ENCODE assay signal across 1 mouse cellular context in the genomic region with DNA sequence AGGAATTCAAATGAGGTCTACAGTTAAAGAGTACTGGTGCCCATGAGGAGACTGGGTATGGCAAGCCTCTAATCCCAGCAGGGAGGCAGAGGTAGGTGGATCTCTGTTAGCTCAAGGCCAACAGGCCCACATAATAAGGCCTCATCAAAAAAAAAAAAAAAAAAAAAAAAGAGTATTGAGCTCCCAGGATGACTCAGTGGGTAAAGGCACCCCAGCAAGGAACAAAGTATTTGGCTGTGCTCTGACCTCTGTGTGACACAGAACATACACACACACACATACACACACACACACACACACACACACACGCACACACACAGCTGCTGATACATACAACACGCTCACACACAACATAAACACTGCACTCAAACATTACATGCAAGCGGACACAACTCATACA.
A peak's percentile ranks its signal among the peaks of the same experiment; 100 is the strongest.
TF ChIP-seq lines count a peak whose summit lies in the region.

No protein-coding gene starts in this region.

TF ChIP-seq in CH12.LX, 34 proteins besides CTCF, POLR2A, EP300 and RAD21:
- TF ChIP-seq JUND (conservative IDR thresholded peaks at IDR 0.05; ENCODE audit: low read depth, low read length) (peak; percentile 71), TBP (conservative IDR thresholded peaks at IDR 0.05; ENCODE audit: low read depth, low read length) (no peak), MEF2A (IDR thresholded peaks at IDR 0.05; ENCODE audit: borderline replicate concordance, low read depth, low read length) (peak; percentile 40; the same call in 1 of the 2 replicates), HCFC1 (IDR thresholded peaks at IDR 0.05; ENCODE audit: low read depth, low read length) (no peak), JUN (IDR thresholded peaks at IDR 0.05; ENCODE audit: insufficient read depth, low read depth, low read length) (peak; percentile 32; the same call in 1 of the 2 replicates), ZNF384 (IDR thresholded peaks at IDR 0.05; ENCODE audit: low read depth, low read length) (peak; percentile 93), MXI1 (IDR thresholded peaks at IDR 0.05; ENCODE audit: low read depth, low read length) (no peak), IRF4 (IDR thresholded peaks at IDR 0.05; ENCODE audit: low read depth, low read length) (peak; percentile 85), POLR2AphosphoS2 (IDR thresholded peaks at IDR 0.05; ENCODE audit: low read depth, low read length) (no peak), MYC (IDR thresholded peaks at IDR 0.05; ENCODE audit: low read depth, low read length) (0 out of 2 replicates have a peak, but pooled peaks have one; percentile 10)
